Mouse (Mus musculus) hindbrain, embryonic 16.5 days (tissue): ENCODE results near the gene Casd1. TPM values are rescaled to one million over a fixed set of nuclear protein-coding genes. Genes with fewer than 3 reads are reported as not detected.

Experiments used
- ATAC-seq: fragments of 200-750 bp; cut with Nextera tagmentation; 2 replicates; pipeline ENCODE4 v1.8.0; 2017; ENCODE audit warnings: moderate TSS enrichment, moderate library complexity
- H3K27ac ChIP-seq: fragments of 300-500 bp; sonication (generic); 2 replicates; pipeline ENCODE4 v1.5.1; 2014; ENCODE audit warnings: low read depth, mild to moderate bottlenecking, control low read depth, low read length, moderate library complexity
- H3K27me3 ChIP-seq: fragments of 300-500 bp; sonication (generic); replicated peaks from 2 replicates; pipeline ENCODE4 v1.6.1; 2014; ENCODE audit warnings: low read length; ENCODE audit not compliant: control insufficient read depth, insufficient read depth
- H3K36me3 ChIP-seq: fragments of 300-500 bp; sonication (generic); 2 replicates; pipeline ENCODE4 v1.6.1; 2014; ENCODE audit warnings: mild to moderate bottlenecking, low read length, moderate library complexity, mixed read lengths; ENCODE audit not compliant: control insufficient read depth, insufficient read depth
- H3K4me1 ChIP-seq: fragments of 300-500 bp; sonication (generic); 2 replicates; pipeline ENCODE4 v1.6.1; 2014; ENCODE audit warnings: low read depth, low read length; ENCODE audit not compliant: control insufficient read depth, insufficient read depth
- H3K4me2 ChIP-seq: fragments of 300-500 bp; sonication (generic); 2 replicates; pipeline ENCODE4 v1.6.1; 2014; ENCODE audit warnings: mild to moderate bottlenecking, low read length, control low read depth, moderate library complexity
- H3K4me3 ChIP-seq: fragments of 300-500 bp; sonication (generic); 2 replicates; pipeline ENCODE4 v1.5.1; 2014; ENCODE audit warnings: mild to moderate bottlenecking, low read length, control low read depth, moderate library complexity
- H3K9ac ChIP-seq: fragments of 300-500 bp; sonication (generic); 2 replicates; pipeline ENCODE4 v1.6.1; 2014; ENCODE audit warnings: low read depth, mild to moderate bottlenecking, control low read depth, low read length, moderate library complexity
- H3K9me3 ChIP-seq: fragments of 300-500 bp; sonication (generic); 2 replicates; pipeline ENCODE4 v1.6.1; 2014; ENCODE audit warnings: mild to moderate bottlenecking, low read length, moderate library complexity; ENCODE audit not compliant: control insufficient read depth
- WGBS: fragments of 180-500 bp; shearing (Covaris S2); extraction: QIAGEN DNeasy Blood & Tissue Kit; methylation state at CpG from one replicate; pipeline ENCODE4 v1.1.7; 2014; 5-methylcytosine and 5-hydroxymethylcytosine counted together
- polyA plus RNA-seq: library from polyadenylated mRNA; unstranded; fragments of >200 nt; fragmentation: Nextera tagmentation; extraction: Ambion mirVana; gene quantifications from 2 replicates; pipeline ENCODE4 v1.2.1, GENCODE M21; 2015

The Casd1 gene
- polyA plus RNA-seq, result 42.1 and 43.4 TPM in 2 replicates

DNA sequence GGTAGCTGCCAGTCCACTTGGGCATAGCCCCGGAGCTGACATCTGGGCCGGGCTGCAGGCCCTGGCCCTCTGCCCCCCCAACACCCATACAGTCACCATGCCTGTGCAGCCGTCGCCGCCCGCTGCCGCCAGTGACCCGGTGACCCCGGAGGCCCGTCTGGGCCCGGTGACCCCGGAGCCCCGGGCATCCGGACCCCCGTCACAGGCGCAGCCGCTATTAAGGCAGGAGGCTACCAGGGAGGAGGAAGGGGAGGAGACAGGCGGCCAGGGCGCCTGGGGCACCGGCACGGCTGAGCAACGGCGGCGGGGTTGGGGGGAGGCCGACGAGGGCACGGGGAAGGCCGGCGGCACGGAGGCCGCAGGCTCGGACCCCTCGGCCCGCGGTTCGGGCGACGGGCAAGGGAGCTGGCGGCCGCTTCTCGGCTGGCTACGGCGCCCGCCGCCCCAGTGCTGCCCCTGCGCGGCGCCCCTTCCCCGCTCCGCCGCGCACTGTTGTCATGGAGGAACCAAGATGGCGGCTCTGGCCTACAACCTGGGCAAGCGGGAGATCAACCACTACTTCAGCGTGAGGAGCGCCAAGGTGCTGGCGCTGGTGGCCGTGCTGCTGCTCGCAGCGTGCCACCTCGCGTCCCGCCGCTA lies at the start of gene Casd1:
Gene Casd1, plus strand, starts transcription at position 182 of the 639 bp plus-strand sequence.
- Histone ChIP-seq H3K9ac (peak within 1 kb of the TSS; percentile 94), H3K4me2 (peak within 1 kb of the TSS; percentile 98), H3K27me3 (no peaks in the 10 kb centered on the region; the same call in 1 of the 2 replicates), H3K4me3 (peak within 1 kb of the TSS; percentile 80), H3K4me1 (peaks cover 12% of the 10 kb centered on the region), H3K9me3 (no peaks in the 10 kb centered on the region), H3K36me3 (no peaks in the 10 kb centered on the region), H3K27ac (peak within 1 kb of the TSS; percentile 94)
- ATAC-seq, result peak; percentile 94
- under 1% methylated on average over 43 of the region's 64 CpGs for WGBS

DNA sequence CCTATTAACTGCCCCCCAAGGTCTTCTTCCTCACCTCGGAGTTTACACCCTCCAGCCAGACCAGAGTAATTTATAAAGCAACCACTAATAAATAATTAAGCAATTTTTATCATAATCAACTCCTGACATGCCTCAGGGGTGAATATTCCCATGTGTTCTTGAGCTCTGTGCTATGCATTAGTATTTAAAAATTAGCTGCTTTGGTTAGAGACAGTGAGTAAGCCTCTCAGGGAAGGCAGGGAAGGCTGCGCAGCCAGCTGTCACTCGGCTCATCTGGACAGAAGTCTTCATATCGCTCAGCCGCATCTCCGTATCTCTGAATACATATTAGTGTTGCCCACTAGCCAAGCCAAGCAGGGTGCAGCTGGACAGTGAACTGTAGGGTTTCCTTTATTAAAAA lies 45.3 kb upstream of the Casd1 start:
- no peak overlapping the region for H3K27ac ChIP-seq
- no peak overlapping the region for H3K4me2 ChIP-seq
- H3K9me3 ChIP-seq, result no peaks in the 10 kb centered on the region
- H3K4me3 ChIP-seq, result no peak overlapping the region
- peak; percentile 49; the same call in 1 of the 2 replicates for ATAC-seq
- H3K36me3 ChIP-seq, result no peaks in the 10 kb centered on the region
- 46% methylated on average over 6 of the region's 6 CpGs for WGBS
- H3K4me1 ChIP-seq, result no peaks in the 10 kb centered on the region
- H3K27me3 ChIP-seq, result no peaks in the 10 kb centered on the region
- H3K9ac ChIP-seq, result no peak overlapping the region

DNA sequence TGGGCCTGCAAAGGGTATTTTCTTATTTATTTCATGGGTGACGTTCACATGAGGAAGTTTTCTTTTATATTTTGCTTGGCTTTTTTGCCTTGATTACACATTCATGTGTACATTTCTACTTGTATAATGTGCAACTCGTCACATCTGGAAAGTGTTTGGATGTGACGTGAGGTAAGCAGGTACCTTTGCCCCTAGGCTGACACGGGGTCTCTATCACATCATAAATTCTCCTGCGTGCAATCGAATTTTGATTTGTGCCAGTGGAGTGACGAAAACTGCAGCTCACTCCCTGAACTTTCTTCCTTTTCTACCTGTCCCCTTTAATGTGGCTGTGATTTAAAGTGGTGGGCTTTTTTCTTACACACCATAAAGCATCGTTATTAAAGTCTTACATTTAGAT lies 43.6 kb upstream of the Casd1 start:
- Histone ChIP-seq H3K4me3 (no peak overlapping the region), H3K36me3 (no peaks in the 10 kb centered on the region), H3K27ac (no peak overlapping the region), H3K4me1 (no peaks in the 10 kb centered on the region; the same call in 1 of the 2 replicates), H3K9me3 (no peaks in the 10 kb centered on the region), H3K9ac (no peak overlapping the region), H3K27me3 (no peaks in the 10 kb centered on the region), H3K4me2 (no peak overlapping the region)
- no peak for ATAC-seq
- WGBS, result 76% methylated on average over 8 of the region's 8 CpGs

DNA sequence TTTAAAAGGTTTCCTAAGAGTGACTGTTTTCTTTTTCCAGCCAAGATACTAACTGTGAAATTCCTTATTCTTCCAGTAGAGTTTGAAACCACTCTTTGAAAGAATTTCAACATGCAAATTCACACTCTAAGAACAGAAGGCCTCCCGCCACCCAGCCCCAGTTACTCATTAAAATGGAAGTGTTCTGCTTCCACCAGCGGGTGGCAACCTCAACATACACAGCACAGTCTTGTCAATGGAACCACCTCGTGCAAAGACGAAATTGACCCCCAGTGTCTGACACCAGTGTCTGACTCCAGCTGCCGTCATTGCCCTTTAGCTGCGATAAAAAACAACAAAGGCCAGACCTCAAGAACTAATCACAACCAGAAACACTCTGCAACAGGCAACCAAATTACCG lies 43.0 kb upstream of the Casd1 start:
- H3K4me1 ChIP-seq, result no peaks in the 10 kb centered on the region; the same call in 1 of the 2 replicates
- no peaks in the 10 kb centered on the region for H3K27me3 ChIP-seq
- H3K9me3 ChIP-seq, result no peaks in the 10 kb centered on the region
- H3K9ac ChIP-seq, result no peak overlapping the region
- WGBS, result 10% methylated on average over 7 of the region's 7 CpGs
- H3K4me2 ChIP-seq, result no peak overlapping the region
- no peaks in the 10 kb centered on the region for H3K36me3 ChIP-seq
- no peak overlapping the region for H3K27ac ChIP-seq
- H3K4me3 ChIP-seq, result no peak overlapping the region
- ATAC-seq, result peak; percentile 61; the same call in 1 of the 2 replicates

DNA sequence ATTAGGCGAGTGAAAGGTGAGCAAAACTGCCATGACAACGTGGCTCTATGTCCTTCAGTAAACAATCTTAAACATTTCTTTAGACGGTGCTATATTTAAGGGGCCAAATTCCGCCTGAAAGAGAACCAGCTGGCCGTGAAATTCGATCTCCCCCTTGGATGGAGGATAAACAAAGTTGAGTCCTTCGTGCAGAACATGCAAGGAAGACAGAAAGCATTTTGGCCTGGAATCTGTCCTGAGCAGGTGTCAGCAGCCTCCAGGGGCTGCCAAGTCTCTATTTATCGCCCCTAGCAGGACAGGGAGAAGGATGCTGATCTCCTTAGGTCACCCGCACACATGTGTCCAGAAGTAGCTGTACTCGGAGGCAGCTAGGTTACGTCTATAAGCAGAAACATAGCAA lies 39.5 kb upstream of the Casd1 start:
- no peak for ATAC-seq
- WGBS, result 35% methylated on average over 11 of the region's 11 CpGs
- no peaks in the 10 kb centered on the region for H3K36me3 ChIP-seq
- no peak overlapping the region for H3K4me2 ChIP-seq
- no peak overlapping the region for H3K27ac ChIP-seq
- no peaks in the 10 kb centered on the region for H3K27me3 ChIP-seq
- no peaks in the 10 kb centered on the region for H3K9me3 ChIP-seq
- H3K9ac ChIP-seq, result no peak overlapping the region
- no peaks in the 10 kb centered on the region; the same call in 1 of the 2 replicates for H3K4me1 ChIP-seq
- no peak overlapping the region for H3K4me3 ChIP-seq

DNA sequence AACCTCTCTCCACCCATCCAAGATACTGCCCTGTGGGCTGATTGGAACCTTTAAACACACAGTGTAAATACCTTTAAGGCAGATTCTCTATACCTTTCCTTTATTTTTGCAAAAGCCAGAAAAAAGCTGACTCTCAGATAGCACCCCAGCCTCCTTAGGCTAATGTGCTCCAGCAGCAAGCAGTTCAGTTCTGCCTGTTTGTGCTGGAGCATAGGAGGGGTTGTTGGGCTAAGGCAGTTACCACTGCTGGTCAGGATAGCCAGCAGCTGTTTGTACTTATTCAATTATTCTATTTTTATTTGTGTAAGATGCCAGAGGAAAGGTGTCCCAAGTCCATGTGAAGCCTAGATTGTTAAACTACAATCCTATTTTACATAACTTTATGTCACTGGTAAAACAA lies 39.0 kb upstream of the Casd1 start:
- H3K9me3 ChIP-seq, result no peaks in the 10 kb centered on the region
- H3K4me2 ChIP-seq, result no peak overlapping the region
- H3K27me3 ChIP-seq, result no peaks in the 10 kb centered on the region
- H3K36me3 ChIP-seq, result no peaks in the 10 kb centered on the region
- no peak overlapping the region for H3K27ac ChIP-seq
- no peak overlapping the region for H3K4me3 ChIP-seq
- no peaks in the 10 kb centered on the region; the same call in 1 of the 2 replicates for H3K4me1 ChIP-seq
- H3K9ac ChIP-seq, result no peak overlapping the region
- no peak for ATAC-seq

DNA sequence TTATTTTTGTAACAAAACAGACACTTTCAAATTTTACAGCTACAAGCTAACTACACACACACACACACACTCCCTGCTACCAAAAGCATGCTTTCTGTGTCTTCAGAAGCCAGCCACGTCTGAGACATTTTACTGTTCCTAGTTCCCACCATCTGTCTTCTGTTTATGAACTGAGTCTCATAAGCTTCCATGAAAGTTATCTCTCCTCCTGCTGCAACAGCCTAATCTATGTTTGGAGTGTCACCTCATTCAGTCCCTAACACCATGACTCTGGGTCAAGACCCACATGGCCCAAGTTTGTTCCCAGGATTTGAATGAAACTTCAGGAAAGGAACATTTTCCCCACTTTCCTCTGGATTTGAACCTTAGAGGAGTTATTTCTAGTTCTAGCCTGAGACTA lies 38.2 kb upstream of the Casd1 start:
- Histone ChIP-seq H3K9ac (no peak overlapping the region), H3K4me2 (no peak overlapping the region), H3K27ac (no peak overlapping the region), H3K27me3 (no peaks in the 10 kb centered on the region), H3K36me3 (no peaks in the 10 kb centered on the region), H3K4me3 (no peak overlapping the region), H3K9me3 (no peaks in the 10 kb centered on the region), H3K4me1 (no peaks in the 10 kb centered on the region; the same call in 1 of the 2 replicates)
- ATAC-seq, result no peak
- 55% methylated on average over 1 of the region's 1 CpGs for WGBS

DNA sequence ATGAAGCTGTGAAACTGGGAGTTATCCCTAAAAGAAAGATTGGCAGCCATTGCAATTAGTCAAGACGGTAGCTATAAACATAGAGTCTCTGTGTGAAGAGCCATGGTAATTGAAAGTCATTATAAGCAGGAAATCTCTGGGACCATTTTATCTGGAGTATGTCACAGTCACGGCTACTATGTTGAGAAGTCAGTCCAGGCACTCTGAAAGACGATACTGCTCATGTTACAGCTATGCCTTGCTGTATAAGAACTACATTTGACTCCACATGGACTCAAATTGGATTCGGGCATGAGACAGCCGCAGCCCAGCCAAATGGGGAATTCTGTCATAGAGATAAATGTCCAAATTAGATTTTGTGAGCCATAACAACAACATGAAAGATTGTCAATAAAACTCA lies 37.2 kb upstream of the Casd1 start:
- Histone ChIP-seq H3K27me3 (no peaks in the 10 kb centered on the region), H3K9ac (no peak overlapping the region), H3K4me2 (no peak overlapping the region), H3K4me1 (no peaks in the 10 kb centered on the region; the same call in 1 of the 2 replicates), H3K36me3 (no peaks in the 10 kb centered on the region), H3K9me3 (no peaks in the 10 kb centered on the region), H3K4me3 (no peak overlapping the region), H3K27ac (no peak overlapping the region)
- ATAC-seq, result no peak
- WGBS, result 81% methylated on average over 5 of the region's 5 CpGs

DNA sequence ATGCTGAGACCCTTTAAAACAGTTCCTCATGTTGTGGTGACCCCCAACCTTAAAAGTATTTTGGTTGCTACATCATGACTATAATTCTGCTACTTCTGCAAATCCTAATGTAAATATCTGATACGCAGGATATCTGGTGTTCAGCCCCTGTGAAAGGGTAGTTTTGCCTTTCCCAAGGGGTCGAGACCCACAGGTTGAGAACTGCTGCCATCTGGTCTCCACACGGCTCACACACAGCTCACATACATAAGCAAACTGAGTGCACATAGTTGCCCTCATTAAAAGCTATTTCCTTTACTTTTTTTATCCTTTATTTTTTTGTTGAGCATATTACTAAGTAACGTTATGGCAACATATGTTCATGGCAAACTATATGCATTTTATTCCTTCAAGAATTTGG lies 30.2 kb upstream of the Casd1 start:
- Histone ChIP-seq H3K27ac (no peak overlapping the region), H3K4me2 (no peak overlapping the region), H3K27me3 (no peaks in the 10 kb centered on the region), H3K36me3 (no peaks in the 10 kb centered on the region), H3K9me3 (no peaks in the 10 kb centered on the region), H3K9ac (no peak overlapping the region), H3K4me1 (no peaks in the 10 kb centered on the region), H3K4me3 (no peak overlapping the region)
- no peak for ATAC-seq
- WGBS, result 80% methylated on average over 4 of the region's 4 CpGs
